Mouse (Mus musculus) forebrain, embryonic 12.5 days (tissue): ENCODE measurements around the gene Aacs. TPM values are rescaled to one million over a fixed set of nuclear protein-coding genes. Genes with fewer than 3 reads are reported as not detected.

Experiments used
- ATAC-seq: fragments of 200-750 bp; cut with Nextera tagmentation; 2 replicates; pipeline ENCODE4 v1.8.0; 2017; ENCODE audit warnings: moderate TSS enrichment; ENCODE audit not compliant: low FRiP score
- H3K27ac ChIP-seq: fragments of 300-500 bp; sonication (generic); 2 replicates; pipeline ENCODE4 v1.5.1; 2016; ENCODE audit warnings: mild to moderate bottlenecking
- H3K27me3 ChIP-seq: fragments of 300-500 bp; sonication (generic); 2 replicates; pipeline ENCODE4 v1.6.1; 2016; ENCODE audit warnings: mild to moderate bottlenecking
- H3K36me3 ChIP-seq: fragments of 300-500 bp; sonication (generic); replicated peaks from 2 replicates; pipeline ENCODE4 v1.6.1; 2016; ENCODE audit warnings: mild to moderate bottlenecking
- H3K4me1 ChIP-seq: fragments of 300-500 bp; sonication (generic); 2 replicates; pipeline ENCODE4 v1.6.1; 2016
- H3K4me2 ChIP-seq: fragments of 300-500 bp; sonication (generic); 2 replicates; pipeline ENCODE4 v1.6.1; 2016; ENCODE audit warnings: mild to moderate bottlenecking, moderate library complexity
- H3K4me3 ChIP-seq: fragments of 300-500 bp; sonication (generic); replicated peaks from 2 replicates; pipeline ENCODE4 v1.5.1; 2016; ENCODE audit warnings: mild to moderate bottlenecking
- H3K9ac ChIP-seq: fragments of 300-500 bp; sonication (generic); 2 replicates; pipeline ENCODE4 v1.6.1; 2016; ENCODE audit warnings: mild to moderate bottlenecking
- H3K9me3 ChIP-seq: fragments of 300-500 bp; sonication (generic); 2 replicates; pipeline ENCODE4 v1.6.1; 2016
- WGBS: fragments of 180-500 bp; shearing (Covaris S2); methylation state at CpG from one replicate; pipeline ENCODE4 v1.1.7; 2016; 5-methylcytosine and 5-hydroxymethylcytosine counted together
- polyA plus RNA-seq: library from polyadenylated mRNA; unstranded; fragments of >200 nt; fragmentation: Nextera tagmentation; extraction: Ambion mirVana; gene quantifications from 2 replicates; pipeline ENCODE4 v1.2.1, GENCODE M21; 2016

The Aacs gene
- polyA plus RNA-seq, 1 experiment from 2014 or later, result 62.3 TPM

GRCm38 (mm10) chr5:125470713-125471112, 4.9 kb upstream of the Aacs start:
- no peak for ATAC-seq
- Histone ChIP-seq H3K36me3 (no peaks in the 10 kb centered on the region), H3K9ac (no peak overlapping the region), H3K4me1 (peaks cover 4% of the 10 kb centered on the region; the same call in 1 of the 2 replicates), H3K4me3 (no peak overlapping the region), H3K4me2 (no peak overlapping the region), H3K27ac (no peak overlapping the region), H3K27me3 (no peaks in the 10 kb centered on the region), H3K9me3 (no peaks in the 10 kb centered on the region)
- 92% methylated on average over 4 of the region's 4 CpGs for WGBS

GRCm38 (mm10) chr5:125472796-125473475, 2.7 kb upstream of the Aacs start:
- H3K4me3 ChIP-seq, result no peak overlapping the region
- H3K4me1 ChIP-seq, result peaks cover 24% of the 10 kb centered on the region
- WGBS, result 85% methylated on average over 9 of the region's 9 CpGs
- no peak for ATAC-seq
- no peaks in the 10 kb centered on the region for H3K36me3 ChIP-seq
- no peaks in the 10 kb centered on the region for H3K9me3 ChIP-seq
- no peaks in the 10 kb centered on the region for H3K27me3 ChIP-seq
- peak overlapping the region; percentile 4; the same call in 1 of the 2 replicates for H3K9ac ChIP-seq
- H3K4me2 ChIP-seq, result no peak overlapping the region
- no peak overlapping the region for H3K27ac ChIP-seq

- peak overlapping the region; percentile 83 for H3K4me3 ChIP-seq
- H3K9me3 ChIP-seq, result no peaks in the 10 kb centered on the region
- H3K9ac ChIP-seq, result peak overlapping the region; percentile 80
- H3K27ac ChIP-seq, result no peak overlapping the region
- no peak; the same call in 1 of the 2 replicates for ATAC-seq
- H3K4me1 ChIP-seq, result peaks cover 33% of the 10 kb centered on the region
- H3K36me3 ChIP-seq, result peaks cover 6% of the 10 kb centered on the region; the same call in 1 of the 2 replicates
- 61% methylated on average over 12 of the region's 12 CpGs for WGBS
- peak overlapping the region; percentile 91 for H3K4me2 ChIP-seq
- no peaks in the 10 kb centered on the region for H3K27me3 ChIP-seq
Observed at GRCm38 (mm10) chr5:125475030-125475429, 584 bp upstream of the Aacs start.

GRCm38 (mm10) chr5:125476286-125476625, 642 bp downstream of the Aacs start:
- peak overlapping the region; percentile 80 for H3K9ac ChIP-seq
- H3K4me3 ChIP-seq, result peak overlapping the region; percentile 83
- H3K4me2 ChIP-seq, result peak overlapping the region; percentile 91
- H3K4me1 ChIP-seq, result peaks cover 40% of the 10 kb centered on the region
- WGBS, result 15% methylated on average over 5 of the region's 5 CpGs
- no peaks in the 10 kb centered on the region for H3K9me3 ChIP-seq
- peaks cover 6% of the 10 kb centered on the region; the same call in 1 of the 2 replicates for H3K36me3 ChIP-seq
- H3K27ac ChIP-seq, result peak overlapping the region; percentile 78; the same call in 1 of the 2 replicates
- no peaks in the 10 kb centered on the region for H3K27me3 ChIP-seq
- ATAC-seq, result peak; percentile 27; the same call in 1 of the 2 replicates

- ATAC-seq, result no peak
- Histone ChIP-seq H3K27me3 (no peaks in the 10 kb centered on the region), H3K9ac (peak overlapping the region; percentile 80), H3K4me1 (peaks cover 40% of the 10 kb centered on the region), H3K4me3 (peak overlapping the region; percentile 83), H3K9me3 (no peaks in the 10 kb centered on the region), H3K27ac (no peak overlapping the region), H3K4me2 (peak overlapping the region; percentile 91), H3K36me3 (peaks cover 6% of the 10 kb centered on the region; the same call in 1 of the 2 replicates)
- 63% methylated on average over 7 of the region's 7 CpGs for WGBS
Observed at GRCm38 (mm10) chr5:125476799-125477198, 1.2 kb downstream of the Aacs start.

GRCm38 (mm10) chr5:125477533-125477932, 1.9 kb downstream of the Aacs start:
- Histone ChIP-seq H3K4me2 (peak overlapping the region; percentile 91), H3K27ac (no peak overlapping the region), H3K9me3 (no peaks in the 10 kb centered on the region), H3K4me3 (peak overlapping the region; percentile 83; the same call in 1 of the 2 replicates), H3K9ac (no peak overlapping the region), H3K36me3 (peaks cover 8% of the 10 kb centered on the region), H3K4me1 (peaks cover 40% of the 10 kb centered on the region), H3K27me3 (no peaks in the 10 kb centered on the region)
- ATAC-seq, result no peak
- WGBS, result 65% methylated on average over 7 of the region's 7 CpGs

GRCm38 (mm10) chr5:125478037-125478436, 2.4 kb downstream of the Aacs start:
- no peak overlapping the region for H3K27ac ChIP-seq
- peak overlapping the region; percentile 91; the same call in 1 of the 2 replicates for H3K4me2 ChIP-seq
- H3K9me3 ChIP-seq, result no peaks in the 10 kb centered on the region
- H3K9ac ChIP-seq, result no peak overlapping the region
- ATAC-seq, result no peak
- H3K27me3 ChIP-seq, result no peaks in the 10 kb centered on the region
- WGBS, result 95% methylated on average over 7 of the region's 7 CpGs
- H3K36me3 ChIP-seq, result peaks cover 13% of the 10 kb centered on the region
- peaks cover 40% of the 10 kb centered on the region for H3K4me1 ChIP-seq
- H3K4me3 ChIP-seq, result no peak overlapping the region

GRCm38 (mm10) chr5:125479376-125479775, 3.8 kb downstream of the Aacs start:
- H3K9ac ChIP-seq, result no peak overlapping the region
- peaks cover 21% of the 10 kb centered on the region for H3K36me3 ChIP-seq
- H3K9me3 ChIP-seq, result no peaks in the 10 kb centered on the region
- no peak overlapping the region for H3K4me3 ChIP-seq
- WGBS, result 94% methylated on average over 3 of the region's 3 CpGs
- peaks cover 40% of the 10 kb centered on the region for H3K4me1 ChIP-seq
- no peak for ATAC-seq
- no peaks in the 10 kb centered on the region for H3K27me3 ChIP-seq
- no peak overlapping the region for H3K4me2 ChIP-seq
- H3K27ac ChIP-seq, result no peak overlapping the region

GRCm38 (mm10) chr5:125480434-125481231, 5.0 kb downstream of the Aacs start:
- ATAC-seq, result no peak
- H3K4me2 ChIP-seq, result no peak overlapping the region
- H3K4me3 ChIP-seq, result no peak overlapping the region
- no peak overlapping the region for H3K27ac ChIP-seq
- no peak overlapping the region for H3K9ac ChIP-seq
- H3K9me3 ChIP-seq, result no peaks in the 10 kb centered on the region
- no peaks in the 10 kb centered on the region for H3K27me3 ChIP-seq
- peaks cover 33% of the 10 kb centered on the region for H3K36me3 ChIP-seq
- 83% methylated on average over 11 of the region's 11 CpGs for WGBS
- H3K4me1 ChIP-seq, result peaks cover 37% of the 10 kb centered on the region

- H3K9me3 ChIP-seq, result no peaks in the 10 kb centered on the region
- no peak overlapping the region for H3K27ac ChIP-seq
- 92% methylated on average over 7 of the region's 7 CpGs for WGBS
- H3K4me2 ChIP-seq, result no peak overlapping the region
- peaks cover 25% of the 10 kb centered on the region for H3K4me1 ChIP-seq
- H3K9ac ChIP-seq, result no peak overlapping the region
- no peak for ATAC-seq
- H3K27me3 ChIP-seq, result no peaks in the 10 kb centered on the region
- H3K36me3 ChIP-seq, result peaks cover 44% of the 10 kb centered on the region
- H3K4me3 ChIP-seq, result no peak overlapping the region
Observed at GRCm38 (mm10) chr5:125482474-125482873, 6.9 kb downstream of the Aacs start.

- Histone ChIP-seq H3K9ac (no peak overlapping the region), H3K9me3 (no peaks in the 10 kb centered on the region), H3K27me3 (no peaks in the 10 kb centered on the region), H3K4me2 (no peak overlapping the region), H3K36me3 (peaks cover 44% of the 10 kb centered on the region), H3K4me1 (peaks cover 18% of the 10 kb centered on the region), H3K27ac (no peak overlapping the region), H3K4me3 (no peak overlapping the region)
- 86% methylated on average over 6 of the region's 6 CpGs for WGBS
- ATAC-seq, result no peak
Observed at GRCm38 (mm10) chr5:125483712-125484611, 8.3 kb downstream of the Aacs start.
